Mouse (Mus musculus) brain, embryonic 18.5 days (tissue): ENCODE data around the gene Zdhhc14.

Experiments used
- DNase-seq: peaks from one replicate; pipeline ENCODE4 v3.0.0-alpha.2; 2012; ENCODE audit warnings: low read depth, low spot score

The Zdhhc14 gene

DNA sequence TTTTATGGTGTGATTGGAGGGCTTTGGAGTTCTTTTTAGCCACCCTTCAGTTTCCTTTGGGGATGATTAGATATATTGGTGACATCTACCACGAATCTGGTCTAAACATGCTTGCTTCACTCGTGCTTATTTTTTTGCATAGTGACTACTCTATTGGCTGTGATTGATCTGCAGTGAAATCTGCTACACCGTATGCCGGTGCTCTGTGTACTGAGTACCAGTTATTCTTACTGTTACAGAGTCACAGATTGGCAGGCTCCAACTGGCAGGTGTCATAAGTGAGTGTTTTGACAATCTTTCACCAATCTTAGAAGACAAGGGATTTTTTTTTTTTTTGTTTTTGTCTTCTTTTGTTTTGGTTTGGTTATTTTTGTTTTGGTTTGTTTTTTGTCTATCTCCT, 163.2 kb downstream of the Zdhhc14 start:
- DNase-seq, result no peak

DNA sequence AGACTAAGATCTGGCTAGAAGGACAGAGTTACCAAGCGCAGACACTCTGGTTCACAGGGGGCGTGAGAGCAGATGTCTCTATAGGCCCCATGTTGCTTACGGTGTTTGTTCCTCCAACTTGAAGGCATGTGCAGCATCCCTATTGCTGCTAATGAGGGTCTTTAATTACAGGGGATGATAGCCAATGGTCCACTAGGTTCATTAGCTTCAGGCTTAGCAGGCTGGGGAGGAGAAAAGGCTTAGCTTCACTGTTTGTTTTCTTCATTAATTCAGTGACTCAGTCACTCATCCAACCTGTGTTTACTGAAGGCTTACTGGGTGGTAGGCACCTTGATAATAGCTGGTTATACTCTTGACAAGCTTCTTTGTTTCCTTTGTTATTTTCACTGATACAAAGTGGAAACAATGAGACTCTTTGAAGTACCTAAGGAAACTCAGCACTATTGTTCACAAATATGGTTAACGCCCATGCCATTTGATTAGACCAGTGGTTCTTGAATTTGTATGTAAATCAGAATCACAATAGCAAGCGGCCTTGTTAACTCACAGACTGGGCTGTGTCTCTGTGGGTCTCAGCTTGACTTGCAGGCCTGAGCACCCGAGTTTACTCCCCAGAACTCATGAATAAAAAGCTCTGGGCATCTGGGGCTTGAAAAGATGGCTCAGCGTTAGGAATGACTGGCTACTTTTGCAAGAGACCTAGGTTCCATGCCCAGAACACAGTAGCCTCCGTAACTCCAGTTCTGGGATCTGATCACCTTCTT, 168.1 kb downstream of the Zdhhc14 start:
- DNase-seq, result no peak

DNA sequence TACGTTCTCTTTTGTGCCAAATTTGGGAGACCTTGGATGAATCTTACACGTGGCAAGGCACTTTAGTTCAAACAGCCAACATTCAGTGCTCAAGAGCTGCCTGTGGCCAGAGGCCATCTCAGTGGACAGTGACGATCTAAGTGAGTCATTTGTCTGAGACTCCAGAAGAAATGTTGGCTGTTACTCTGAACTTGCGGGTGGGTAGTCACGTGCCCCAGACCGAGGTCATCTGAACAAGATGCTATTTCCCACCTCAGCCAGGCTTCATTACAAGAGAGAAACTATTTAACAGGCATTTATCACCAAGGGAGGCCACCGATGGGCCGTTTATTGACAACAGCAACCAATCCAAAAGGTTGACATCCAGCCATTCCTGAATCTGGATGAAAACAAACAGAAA, 174.3 kb downstream of the Zdhhc14 start:
- no peak for DNase-seq

DNA sequence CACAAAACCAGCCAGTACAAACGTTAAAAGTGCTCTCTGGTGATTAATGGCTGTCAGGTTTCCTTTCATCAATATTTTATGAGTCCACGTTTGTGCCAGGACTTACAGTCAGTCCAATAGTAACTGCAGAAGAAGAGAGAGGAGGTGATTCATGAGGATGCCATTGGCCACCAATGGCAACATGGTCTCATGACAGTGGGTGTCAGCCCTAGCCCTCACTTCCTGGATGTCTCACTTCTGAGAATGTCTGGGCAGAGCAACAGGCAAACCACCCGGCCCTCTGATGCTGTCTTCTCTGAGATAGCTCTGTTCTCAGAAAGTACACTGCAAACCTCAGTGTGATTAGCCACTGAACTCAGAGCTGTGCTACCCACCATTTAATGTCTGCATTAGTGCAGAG, 176.1 kb downstream of the Zdhhc14 start:
- DNase-seq, result no peak

DNA sequence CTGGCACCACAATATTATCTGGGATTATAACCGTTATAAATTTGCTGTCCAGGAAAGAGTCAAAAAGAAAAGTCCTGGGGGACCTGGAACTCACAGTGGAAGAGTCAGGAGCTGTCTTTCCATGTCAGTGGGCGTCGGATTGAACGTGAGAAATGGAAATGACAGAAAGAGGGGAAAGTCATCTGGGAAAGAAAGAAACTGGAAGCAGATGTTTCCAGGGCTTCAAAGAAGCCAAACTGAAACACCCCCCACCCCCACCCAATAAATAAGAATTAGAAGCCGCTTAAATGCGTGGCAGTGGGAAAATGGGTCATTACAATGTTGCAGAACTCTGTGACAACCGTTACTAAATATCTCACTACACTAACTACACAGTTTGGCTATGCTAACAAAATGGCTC, 176.6 kb downstream of the Zdhhc14 start:
- no peak for DNase-seq

DNA sequence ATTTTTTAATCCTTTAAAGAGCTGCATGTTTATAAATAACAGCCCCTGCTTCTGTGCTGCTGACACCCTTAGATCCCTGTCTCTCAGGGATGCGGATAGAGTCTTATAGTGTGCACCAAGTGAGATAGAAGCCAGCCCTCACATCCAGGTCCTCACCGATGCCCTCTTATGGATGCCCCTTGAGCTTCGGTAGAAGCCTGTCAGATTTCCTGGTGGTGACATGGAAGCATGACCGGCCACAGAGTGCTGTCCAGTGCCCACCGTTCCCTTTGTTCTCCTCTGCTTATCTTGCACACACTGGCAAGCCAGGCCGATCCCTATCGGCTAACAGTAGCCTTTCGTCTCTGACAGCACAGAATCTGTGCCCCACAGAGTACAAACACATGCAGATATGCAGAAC, 183.6 kb downstream of the Zdhhc14 start:
- no peak for DNase-seq

DNA sequence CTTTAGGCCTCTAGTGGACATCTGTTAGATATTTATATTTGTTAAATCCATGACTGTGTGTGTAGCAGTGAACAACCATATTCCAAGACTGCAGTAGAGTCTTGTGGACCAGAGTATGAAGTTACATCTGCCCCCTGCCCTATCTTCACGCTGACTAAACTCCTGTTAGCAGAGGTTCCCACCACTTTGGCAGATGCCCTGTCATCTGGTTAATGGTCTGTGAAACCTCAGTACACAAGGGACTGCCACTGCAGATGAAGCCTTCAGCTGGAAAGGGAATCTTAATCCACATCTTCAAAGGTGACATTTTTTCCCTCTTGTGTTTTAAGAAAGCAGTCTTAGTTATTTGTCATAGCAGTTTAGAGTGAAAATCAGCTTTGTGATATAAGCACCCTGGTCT, 187.0 kb downstream of the Zdhhc14 start:
- DNase-seq, result no peak

DNA sequence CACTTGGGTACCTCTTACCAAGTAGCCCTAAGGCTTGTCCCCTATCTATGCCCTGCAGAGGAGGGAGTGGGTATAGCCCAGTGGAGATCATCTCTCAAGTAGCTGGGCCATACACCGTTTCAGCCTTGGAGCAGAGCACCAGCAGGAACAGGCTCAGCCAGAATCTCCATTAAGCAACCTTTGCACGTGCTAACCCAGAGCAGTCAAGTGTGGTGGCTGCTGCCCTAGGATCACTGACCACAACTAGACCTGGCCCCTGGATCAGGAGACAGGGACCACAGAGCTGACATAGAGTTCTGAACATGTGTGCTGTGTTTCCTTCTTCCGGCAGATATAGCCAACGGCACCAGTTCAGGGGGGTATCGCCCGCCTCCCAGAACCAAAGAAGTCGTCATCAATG, 193.0 kb downstream of the Zdhhc14 start:
- no peak for DNase-seq

DNA sequence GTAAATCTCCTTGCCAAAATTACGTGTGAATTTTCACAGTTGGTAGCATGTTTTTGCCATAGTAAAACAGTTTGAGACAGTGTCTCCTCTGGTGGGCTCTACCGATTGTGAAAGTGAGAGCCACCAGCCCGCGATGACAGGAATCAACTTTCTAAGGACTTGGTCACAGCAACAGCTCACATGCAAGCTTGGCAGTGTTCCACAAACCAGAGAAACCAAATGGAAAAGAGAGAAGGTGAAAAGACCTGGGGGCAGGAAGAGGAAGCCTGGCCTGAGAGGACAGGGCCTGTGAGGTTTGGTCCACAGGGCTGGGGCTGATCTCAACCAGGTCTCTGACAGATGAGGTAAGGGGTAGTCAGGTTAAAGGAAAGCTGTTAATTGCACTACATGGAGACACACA, 195.5 kb downstream of the Zdhhc14 start:
- no peak for DNase-seq

DNA sequence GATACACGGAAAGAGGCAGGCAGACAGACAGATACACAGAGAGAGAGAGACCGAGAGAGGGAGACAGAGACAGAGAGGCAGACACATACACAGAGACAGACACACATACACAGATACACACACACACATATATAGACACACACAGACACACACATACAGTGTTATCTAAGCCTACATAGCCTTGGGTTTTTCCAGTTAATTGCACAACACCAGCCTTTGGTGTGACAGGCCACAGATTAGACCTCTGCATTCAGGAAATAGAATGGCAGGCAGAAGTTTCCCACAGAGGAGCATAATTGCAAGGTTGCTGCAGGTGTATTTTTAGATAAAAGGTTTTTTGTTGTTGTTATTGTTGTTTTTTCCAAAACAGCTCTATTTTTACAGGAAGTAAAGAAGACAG, 195.9 kb downstream of the Zdhhc14 start:
- no peak for DNase-seq

DNA sequence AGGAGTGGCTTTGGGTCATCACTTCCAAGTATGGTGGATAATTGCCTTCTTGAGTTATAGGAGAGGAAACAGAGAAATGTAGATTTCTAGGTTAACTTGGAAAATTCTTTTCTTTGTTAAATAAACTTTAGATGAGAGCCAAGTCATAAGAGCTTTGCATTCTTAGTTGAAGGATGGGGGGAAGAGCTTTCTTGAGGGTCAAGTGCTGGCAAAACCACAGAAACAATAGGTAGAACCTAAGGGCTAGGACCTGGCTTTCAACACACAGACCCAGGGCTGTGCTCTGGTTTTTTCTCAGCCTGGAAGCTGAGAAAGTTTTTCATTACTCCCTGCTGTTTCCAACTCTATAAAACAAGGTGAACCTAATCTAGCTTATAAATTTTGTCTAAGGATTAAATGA, 196.3 kb downstream of the Zdhhc14 start:
- no peak for DNase-seq

DNA sequence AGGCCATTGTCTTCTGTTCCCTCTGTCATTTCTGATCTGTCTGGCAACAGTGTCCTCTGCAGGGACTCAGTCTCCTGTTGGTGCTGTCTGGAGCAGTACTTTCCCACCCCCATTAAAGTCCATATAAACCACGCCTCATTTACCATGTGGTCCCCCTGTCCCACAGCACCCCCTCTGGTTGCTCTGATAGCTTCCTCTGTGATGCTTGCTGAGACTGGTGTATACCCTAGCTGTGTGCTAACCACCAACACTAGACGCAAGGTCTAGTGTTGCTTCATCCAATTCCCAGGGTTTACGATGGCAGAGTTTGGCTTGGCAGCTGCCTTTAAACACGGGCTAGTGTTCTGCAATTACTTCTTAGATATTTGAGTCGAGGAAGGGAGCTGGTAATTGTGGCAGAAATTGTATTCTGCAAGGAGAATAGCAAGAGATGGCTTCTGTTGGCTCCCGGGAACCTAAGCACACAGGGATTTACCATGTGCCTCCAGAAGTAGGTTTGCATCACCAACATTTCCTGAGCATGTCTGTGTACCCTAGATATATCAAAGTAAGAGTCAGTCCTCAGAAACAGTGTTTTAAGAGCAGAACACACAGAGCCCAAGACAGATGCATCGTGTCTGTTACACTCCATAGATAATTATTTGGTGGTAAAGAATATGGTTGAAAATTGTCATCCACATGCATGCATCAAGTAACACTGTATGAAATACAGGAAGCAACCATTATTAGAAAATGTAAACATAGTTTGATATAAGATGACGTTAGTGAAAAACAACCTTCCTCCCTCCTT, 198.6 kb downstream of the Zdhhc14 start:
- DNase-seq, result no peak

DNA sequence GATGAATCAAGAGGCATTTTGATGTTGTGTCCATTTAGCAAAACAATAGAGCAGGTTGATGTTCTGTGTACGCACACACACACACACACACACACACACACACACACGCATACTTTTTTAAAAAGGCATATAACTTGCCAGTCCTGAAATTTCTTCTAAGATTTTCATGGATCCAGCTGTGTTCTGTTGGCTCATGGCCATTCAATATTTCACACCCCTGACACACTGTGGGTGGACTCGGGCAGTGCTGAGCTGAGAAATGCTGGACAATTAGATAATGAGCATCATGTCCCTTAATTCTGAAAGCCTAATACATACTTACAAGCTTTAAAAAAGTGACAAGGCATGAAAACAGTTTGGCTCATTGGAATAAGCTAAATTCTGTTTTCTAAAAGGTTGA, 200.3 kb downstream of the Zdhhc14 start:
- no peak for DNase-seq

DNA sequence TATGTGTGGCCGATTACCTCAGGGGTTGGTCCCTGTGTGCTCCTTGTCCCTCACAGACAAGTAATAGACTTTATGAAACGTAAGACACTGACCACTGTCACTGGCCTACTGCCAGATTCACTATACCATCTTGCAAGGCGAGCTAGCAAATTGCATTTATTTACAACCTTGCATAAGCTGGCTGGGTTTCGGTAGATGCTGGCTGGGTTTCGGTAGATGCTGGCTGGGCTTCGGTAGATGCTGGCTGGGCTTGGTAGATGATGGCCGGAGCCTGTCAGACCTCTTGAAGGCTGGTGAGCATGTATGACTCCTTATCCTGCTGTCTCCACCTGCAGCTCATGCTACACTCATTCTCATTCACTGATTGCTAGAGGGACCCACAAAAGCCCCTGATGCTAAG, 200.9 kb downstream of the Zdhhc14 start:
- DNase-seq, result no peak

DNA sequence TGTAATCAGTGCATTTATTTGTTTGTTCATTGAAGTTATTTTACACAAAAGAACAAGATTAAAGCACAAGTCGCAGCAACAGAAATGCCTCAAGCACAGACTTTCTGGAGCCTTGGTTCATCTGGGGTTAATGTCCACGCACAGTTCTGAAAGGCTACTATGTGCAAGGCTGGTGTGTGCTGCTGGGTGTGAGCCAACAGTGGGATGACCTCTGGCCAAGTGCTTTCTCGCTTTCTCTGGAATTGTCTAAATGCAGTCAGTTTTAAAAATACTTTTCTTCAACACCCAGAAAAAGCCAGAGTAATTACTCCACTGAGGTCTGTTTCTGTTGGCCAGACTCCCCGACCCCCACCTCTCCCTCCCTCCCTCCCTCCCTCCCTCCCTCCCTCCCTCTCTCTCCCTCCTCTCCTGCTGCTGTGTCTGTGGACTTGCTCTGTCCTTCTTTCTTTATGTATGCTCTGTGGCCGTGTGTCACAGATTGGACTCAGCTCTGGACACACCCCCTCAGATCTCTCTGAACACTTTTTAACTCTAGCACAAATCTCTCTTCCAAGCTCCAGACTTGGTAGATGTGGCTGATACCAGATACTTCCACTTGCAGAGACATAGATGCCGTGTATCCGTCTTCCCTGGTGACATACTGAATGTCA, 206.2 kb downstream of the Zdhhc14 start:
- DNase-seq, result no peak

DNA sequence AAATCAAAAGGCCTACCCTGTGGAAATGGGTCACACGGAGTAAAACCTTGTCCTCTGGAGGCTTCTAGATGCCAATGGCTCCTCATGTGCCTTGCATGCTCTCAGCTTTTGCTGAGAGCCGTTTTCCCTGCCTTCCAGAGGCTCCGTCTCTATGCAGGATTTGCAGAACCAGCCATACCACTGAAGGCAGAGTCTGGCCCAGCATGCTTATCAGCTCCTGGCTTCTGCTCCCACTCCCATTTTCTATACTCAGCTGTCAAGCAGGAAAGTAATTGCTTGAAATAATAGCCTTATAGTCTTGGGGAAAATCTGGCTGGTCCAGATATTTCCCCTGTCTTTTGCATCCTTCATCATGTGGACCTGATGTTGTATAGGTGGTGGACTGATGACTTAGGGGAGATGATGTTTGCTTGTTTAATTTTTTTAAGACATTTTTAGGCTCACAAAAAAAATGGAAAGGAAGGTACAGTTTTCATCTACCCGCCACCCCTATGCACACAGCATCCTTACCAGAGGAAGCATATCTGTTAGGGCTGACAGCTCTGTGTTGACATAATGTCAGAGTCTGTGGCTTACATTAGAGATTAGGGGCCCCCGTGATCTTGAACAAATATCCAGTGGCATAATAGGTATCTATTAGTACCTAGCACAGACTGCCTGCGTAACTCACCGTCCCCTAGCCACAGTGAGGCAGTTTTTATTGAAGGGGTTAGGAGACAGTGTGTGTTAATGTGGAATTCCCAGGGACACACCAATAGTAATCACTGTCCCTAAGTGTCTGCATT, 218.2 kb downstream of the Zdhhc14 start:
- no peak for DNase-seq

DNA sequence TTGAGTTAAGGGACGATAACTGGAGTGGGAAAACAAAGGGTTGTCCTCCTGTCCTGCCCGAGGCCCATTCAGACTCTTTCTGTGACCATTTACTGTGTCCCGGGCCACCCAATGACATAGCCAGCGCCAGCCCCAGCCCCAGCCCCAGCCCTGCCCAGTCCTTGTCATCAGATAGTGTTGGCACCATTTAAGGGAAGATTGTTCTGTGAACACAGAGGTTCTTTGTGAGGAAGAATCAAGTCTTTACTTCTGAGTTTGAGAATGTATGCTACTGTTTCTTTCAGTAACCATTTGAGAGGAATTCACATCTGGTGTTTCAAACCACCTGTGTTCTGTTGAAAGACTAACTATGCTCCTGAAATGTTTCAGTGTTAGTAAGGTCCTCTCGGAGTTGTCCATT, 219.5 kb downstream of the Zdhhc14 start:
- DNase-seq, result no peak

DNA sequence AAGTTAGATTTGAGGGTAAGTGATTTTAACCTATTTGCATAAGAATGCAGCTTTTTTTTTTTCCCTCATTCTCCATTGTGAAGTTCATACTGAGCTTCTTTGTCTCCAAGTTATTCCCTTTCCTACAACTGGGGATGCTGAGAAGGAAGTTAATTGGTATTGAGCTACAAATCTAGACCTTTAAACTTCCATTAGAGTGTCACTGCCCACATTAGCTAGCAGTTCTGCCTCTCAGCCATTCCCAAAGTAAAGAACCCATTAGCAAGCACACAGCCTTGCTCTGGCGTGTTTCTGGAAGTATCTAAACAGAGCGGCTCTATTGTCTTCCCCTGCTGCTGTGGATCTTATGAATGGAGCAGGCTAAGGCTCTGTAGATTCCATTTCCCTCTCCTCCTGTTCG, 220.8 kb downstream of the Zdhhc14 start:
- no peak for DNase-seq

DNA sequence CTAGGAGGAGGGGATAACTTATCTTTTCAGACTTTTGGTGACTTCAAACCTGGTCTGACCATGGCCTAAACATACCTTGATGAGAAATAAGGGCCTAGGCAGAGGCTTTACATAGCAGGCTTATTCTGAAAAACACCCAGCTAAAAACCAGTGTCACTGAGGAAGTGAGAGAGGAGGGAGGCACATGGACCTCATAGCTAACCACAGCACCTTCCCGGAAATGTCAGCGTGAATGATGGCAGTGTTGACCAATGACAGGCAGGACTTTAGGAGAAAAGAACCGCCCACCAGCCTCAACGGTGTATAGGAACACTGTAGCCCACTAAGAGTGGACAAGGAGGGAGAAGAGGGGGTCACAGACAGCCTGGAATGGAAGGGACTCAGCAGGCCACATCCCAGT, 224.6 kb downstream of the Zdhhc14 start:
- no peak for DNase-seq

DNA sequence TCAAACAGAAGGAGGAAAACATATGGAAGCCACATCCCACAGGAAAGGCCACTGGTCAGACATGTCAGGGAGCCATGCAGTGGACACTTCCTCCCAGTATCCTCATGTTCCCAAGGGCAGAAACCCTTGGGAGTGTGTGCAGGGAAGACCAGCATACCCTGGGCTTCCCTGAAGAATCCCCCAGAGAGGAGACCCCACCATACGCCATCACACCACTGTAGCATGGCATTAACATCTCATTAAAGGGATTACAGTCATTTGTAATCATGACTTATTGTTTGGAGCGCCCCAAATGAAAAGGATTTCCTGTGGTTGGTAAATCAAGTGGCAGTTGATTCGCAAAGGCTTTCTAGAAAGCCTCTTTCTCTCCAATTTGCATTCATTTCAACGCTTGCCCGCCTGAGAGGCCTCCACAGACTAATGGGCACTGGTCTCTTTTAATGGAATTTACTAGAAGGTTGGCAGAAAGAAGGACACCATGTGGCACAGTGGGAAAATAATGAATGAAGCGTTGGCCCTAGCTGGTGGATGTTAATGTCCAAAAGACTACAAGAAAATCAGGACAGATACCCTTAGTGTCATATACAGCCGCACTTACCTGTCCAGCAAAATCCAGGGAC, 226.5 kb downstream of the Zdhhc14 start:
- no peak for DNase-seq

DNA sequence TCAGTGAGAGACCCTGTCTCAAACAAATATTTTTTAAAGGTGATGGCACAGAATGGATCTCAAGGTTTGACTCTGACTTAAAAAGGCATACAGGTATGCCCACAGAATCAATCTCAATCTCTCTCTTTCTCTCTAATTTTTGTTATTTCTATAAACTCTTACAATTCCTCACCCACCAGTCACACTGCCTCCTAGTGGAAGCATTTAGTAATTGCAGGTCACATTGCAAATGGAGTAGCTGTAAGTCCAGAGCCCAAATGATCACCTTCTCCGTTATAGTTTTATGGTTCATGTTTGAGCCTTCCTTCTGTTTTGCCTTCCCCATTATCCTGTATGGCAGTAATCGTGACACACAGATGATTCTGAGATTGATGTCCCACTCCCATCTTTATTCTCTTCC, 230.4 kb downstream of the Zdhhc14 start:
- no peak for DNase-seq
